Mouse (Mus musculus): ENCODE data around the gene March6. TPM values are rescaled to one million over a fixed set of nuclear protein-coding genes. Genes with fewer than 3 reads are reported as not detected.

The March6 gene
- polyA plus RNA-seq, 1 experiment from 2014 or later = 99.8 TPM

GRCm38 (mm10) chr15:31505082-31505481 lies 25.8 kb downstream of the March6 start:
- Histone ChIP-seq H3K9ac (ENCODE audit: low read depth, low read length) (no peak overlapping the region), H3K4me3 (ENCODE audit: low read depth, low read length) (no peak overlapping the region), H3K27ac (ENCODE audit: low read length) (no peak overlapping the region), H3K9me3 (replicated peaks; ENCODE audit: control insufficient read depth, low read length, poor library complexity, severe bottlenecking) (no peaks in the 10 kb centered on the region), H3K4me1 (ENCODE audit: control insufficient read depth, insufficient read depth, low read length) (no peaks in the 10 kb centered on the region), H3K4me2 (ENCODE audit: low read length) (no peak overlapping the region), H3K27me3 (ENCODE audit: control insufficient read depth, insufficient read depth, low read depth, low read length) (no peaks in the 10 kb centered on the region), H3K36me3 (ENCODE audit: control insufficient read depth, insufficient read depth, low read length) (peaks cover 8% of the 10 kb centered on the region; the same call in 1 of the 2 replicates)
- 90% methylated on average over 2 of the region's 2 CpGs for WGBS
- no peak for ATAC-seq

GRCm38 (mm10) chr15:31503447-31503846 lies 27.4 kb downstream of the March6 start:
- H3K4me2 ChIP-seq (ENCODE audit: low read length) = no peak overlapping the region
- H3K36me3 ChIP-seq (ENCODE audit: control insufficient read depth, insufficient read depth, low read length) = peaks cover 9% of the 10 kb centered on the region
- no peak overlapping the region for H3K27ac ChIP-seq (ENCODE audit: low read length)
- no peak overlapping the region for H3K4me3 ChIP-seq (ENCODE audit: low read depth, low read length)
- WGBS = 80% methylated on average over 3 of the region's 3 CpGs
- H3K4me1 ChIP-seq (ENCODE audit: control insufficient read depth, insufficient read depth, low read length) = no peaks in the 10 kb centered on the region
- no peak for ATAC-seq
- no peaks in the 10 kb centered on the region for H3K9me3 ChIP-seq (replicated peaks; ENCODE audit: control insufficient read depth, low read length, poor library complexity, severe bottlenecking)
- H3K27me3 ChIP-seq (ENCODE audit: control insufficient read depth, insufficient read depth, low read depth, low read length) = no peaks in the 10 kb centered on the region
- no peak overlapping the region for H3K9ac ChIP-seq (ENCODE audit: low read depth, low read length)

GRCm38 (mm10) chr15:31502996-31503395 lies 27.9 kb downstream of the March6 start:
- no peak for ATAC-seq
- Histone ChIP-seq H3K36me3 (ENCODE audit: control insufficient read depth, insufficient read depth, low read length) (peaks cover 10% of the 10 kb centered on the region), H3K4me1 (ENCODE audit: control insufficient read depth, insufficient read depth, low read length) (no peaks in the 10 kb centered on the region), H3K9me3 (replicated peaks; ENCODE audit: control insufficient read depth, low read length, poor library complexity, severe bottlenecking) (no peaks in the 10 kb centered on the region), H3K27ac (ENCODE audit: low read length) (no peak overlapping the region), H3K4me3 (ENCODE audit: low read depth, low read length) (no peak overlapping the region), H3K9ac (ENCODE audit: low read depth, low read length) (no peak overlapping the region), H3K4me2 (ENCODE audit: low read length) (no peak overlapping the region), H3K27me3 (ENCODE audit: control insufficient read depth, insufficient read depth, low read depth, low read length) (no peaks in the 10 kb centered on the region)
- WGBS = 94% methylated on average over 4 of the region's 4 CpGs

GRCm38 (mm10) chr15:31502313-31502712 lies 28.5 kb downstream of the March6 start:
- no peak overlapping the region for H3K4me3 ChIP-seq (ENCODE audit: low read depth, low read length)
- no peaks in the 10 kb centered on the region for H3K9me3 ChIP-seq (replicated peaks; ENCODE audit: control insufficient read depth, low read length, poor library complexity, severe bottlenecking)
- peaks cover 13% of the 10 kb centered on the region for H3K36me3 ChIP-seq (ENCODE audit: control insufficient read depth, insufficient read depth, low read length)
- H3K4me1 ChIP-seq (ENCODE audit: control insufficient read depth, insufficient read depth, low read length) = no peaks in the 10 kb centered on the region
- 93% methylated on average over 1 of the region's 1 CpGs for WGBS
- no peaks in the 10 kb centered on the region for H3K27me3 ChIP-seq (ENCODE audit: control insufficient read depth, insufficient read depth, low read depth, low read length)
- H3K9ac ChIP-seq (ENCODE audit: low read depth, low read length) = no peak overlapping the region
- ATAC-seq = 0 out of 2 replicates have a peak, but pooled peaks have one; percentile 45
- H3K27ac ChIP-seq (ENCODE audit: low read length) = no peak overlapping the region
- no peak overlapping the region for H3K4me2 ChIP-seq (ENCODE audit: low read length)

GRCm38 (mm10) chr15:31494803-31495202 lies 36.0 kb downstream of the March6 start:
- Histone ChIP-seq H3K27ac (ENCODE audit: low read length) (no peak overlapping the region), H3K4me3 (ENCODE audit: low read depth, low read length) (no peak overlapping the region), H3K27me3 (ENCODE audit: control insufficient read depth, insufficient read depth, low read depth, low read length) (no peaks in the 10 kb centered on the region), H3K9me3 (replicated peaks; ENCODE audit: control insufficient read depth, low read length, poor library complexity, severe bottlenecking) (no peaks in the 10 kb centered on the region), H3K4me1 (ENCODE audit: control insufficient read depth, insufficient read depth, low read length) (no peaks in the 10 kb centered on the region), H3K36me3 (ENCODE audit: control insufficient read depth, insufficient read depth, low read length) (peaks cover 20% of the 10 kb centered on the region), H3K4me2 (ENCODE audit: low read length) (no peak overlapping the region), H3K9ac (ENCODE audit: low read depth, low read length) (no peak overlapping the region)
- ATAC-seq = no peak
- WGBS = 89% methylated on average over 9 of the region's 9 CpGs

- H3K4me3 ChIP-seq (ENCODE audit: low read depth, low read length) = no peak overlapping the region
- H3K27ac ChIP-seq (ENCODE audit: low read length) = no peak overlapping the region
- H3K4me2 ChIP-seq (ENCODE audit: low read length) = no peak overlapping the region
- H3K9me3 ChIP-seq (replicated peaks; ENCODE audit: control insufficient read depth, low read length, poor library complexity, severe bottlenecking) = no peaks in the 10 kb centered on the region
- H3K9ac ChIP-seq (ENCODE audit: low read depth, low read length) = no peak overlapping the region
- no peaks in the 10 kb centered on the region for H3K27me3 ChIP-seq (ENCODE audit: control insufficient read depth, insufficient read depth, low read depth, low read length)
- ATAC-seq = no peak
- peaks cover 20% of the 10 kb centered on the region for H3K36me3 ChIP-seq (ENCODE audit: control insufficient read depth, insufficient read depth, low read length)
- H3K4me1 ChIP-seq (ENCODE audit: control insufficient read depth, insufficient read depth, low read length) = no peaks in the 10 kb centered on the region
- 71% methylated on average over 3 of the region's 3 CpGs for WGBS
Measured at GRCm38 (mm10) chr15:31494310-31494709, 36.5 kb downstream of the March6 start.

- Histone ChIP-seq H3K36me3 (ENCODE audit: control insufficient read depth, insufficient read depth, low read length) (peaks cover 7% of the 10 kb centered on the region), H3K4me1 (ENCODE audit: control insufficient read depth, insufficient read depth, low read length) (no peaks in the 10 kb centered on the region), H3K27ac (ENCODE audit: low read length) (no peak overlapping the region), H3K4me3 (ENCODE audit: low read depth, low read length) (no peak overlapping the region), H3K4me2 (ENCODE audit: low read length) (no peak overlapping the region), H3K9ac (ENCODE audit: low read depth, low read length) (no peak overlapping the region), H3K9me3 (replicated peaks; ENCODE audit: control insufficient read depth, low read length, poor library complexity, severe bottlenecking) (no peaks in the 10 kb centered on the region), H3K27me3 (ENCODE audit: control insufficient read depth, insufficient read depth, low read depth, low read length) (no peaks in the 10 kb centered on the region)
- WGBS = 4% methylated on average over 2 of the region's 2 CpGs
- ATAC-seq = peak; percentile 85
Measured at GRCm38 (mm10) chr15:31487407-31487806, 43.4 kb downstream of the March6 start.

- Histone ChIP-seq H3K27ac (ENCODE audit: low read length) (no peak overlapping the region), H3K27me3 (ENCODE audit: control insufficient read depth, insufficient read depth, low read depth, low read length) (no peaks in the 10 kb centered on the region), H3K4me1 (ENCODE audit: control insufficient read depth, insufficient read depth, low read length) (no peaks in the 10 kb centered on the region), H3K4me2 (ENCODE audit: low read length) (no peak overlapping the region), H3K4me3 (ENCODE audit: low read depth, low read length) (no peak overlapping the region), H3K9ac (ENCODE audit: low read depth, low read length) (no peak overlapping the region), H3K9me3 (replicated peaks; ENCODE audit: control insufficient read depth, low read length, poor library complexity, severe bottlenecking) (no peaks in the 10 kb centered on the region), H3K36me3 (ENCODE audit: control insufficient read depth, insufficient read depth, low read length) (peaks cover 28% of the 10 kb centered on the region; the same call in 1 of the 2 replicates)
- no peak for ATAC-seq
- 100% methylated on average over 1 of the region's 1 CpGs for WGBS
Measured at GRCm38 (mm10) chr15:31476678-31477077, 54.2 kb downstream of the March6 start.

- Histone ChIP-seq H3K36me3 (ENCODE audit: control insufficient read depth, insufficient read depth, low read length) (peaks cover 13% of the 10 kb centered on the region), H3K4me3 (ENCODE audit: low read depth, low read length) (no peak overlapping the region), H3K27me3 (ENCODE audit: control insufficient read depth, insufficient read depth, low read depth, low read length) (no peaks in the 10 kb centered on the region), H3K4me1 (ENCODE audit: control insufficient read depth, insufficient read depth, low read length) (no peaks in the 10 kb centered on the region), H3K27ac (ENCODE audit: low read length) (no peak overlapping the region), H3K9me3 (replicated peaks; ENCODE audit: control insufficient read depth, low read length, poor library complexity, severe bottlenecking) (no peaks in the 10 kb centered on the region), H3K4me2 (ENCODE audit: low read length) (no peak overlapping the region), H3K9ac (ENCODE audit: low read depth, low read length) (no peak overlapping the region)
- WGBS = 65% methylated on average over 4 of the region's 4 CpGs
- ATAC-seq = no peak
Measured at GRCm38 (mm10) chr15:31472645-31473574, 57.9 kb downstream of the March6 start.
